Mouse (Mus musculus) lung, postnatal 0 days (tissue): Measurements from ENCODE around the gene Depdc1b. TPM values are rescaled to one million over a fixed set of nuclear protein-coding genes. Genes with fewer than 3 reads are reported as not detected.

Source experiments
- ATAC-seq: fragments of 200-750 bp; cut with Nextera tagmentation; 2 replicates; pipeline ENCODE4 v1.8.0; 2017; ENCODE audit warnings: moderate library complexity
- DNase-seq: peaks from one replicate; pipeline ENCODE4 v3.0.0-alpha.2; 2016; ENCODE audit warnings: low spot score
- H3K27ac ChIP-seq: fragments of 300-500 bp; sonication (generic); 2 replicates; pipeline ENCODE4 v1.5.1; 2014; ENCODE audit warnings: antibody characterized with exemption, mild to moderate bottlenecking, low read length, mixed read lengths
- H3K27me3 ChIP-seq: fragments of 300-500 bp; sonication (generic); replicated peaks from 2 replicates; pipeline ENCODE4 v1.6.1; 2014; ENCODE audit warnings: low read length, mixed read lengths; ENCODE audit not compliant: insufficient read depth
- H3K36me3 ChIP-seq: fragments of 300-500 bp; sonication (generic); 2 replicates; pipeline ENCODE4 v1.6.1; 2014; ENCODE audit warnings: low read length, mixed read lengths; ENCODE audit not compliant: insufficient read depth
- H3K4me1 ChIP-seq: fragments of 300-500 bp; sonication (generic); 2 replicates; pipeline ENCODE4 v1.6.1; 2014; ENCODE audit warnings: antibody characterized with exemption, low read depth, low read length, mixed read lengths; ENCODE audit not compliant: insufficient read depth
- H3K4me2 ChIP-seq: fragments of 300-500 bp; sonication (generic); replicated peaks from 2 replicates; pipeline ENCODE4 v1.6.1; 2014; ENCODE audit warnings: low read depth, mild to moderate bottlenecking, low read length, moderate library complexity, mixed read lengths
- H3K4me3 ChIP-seq: fragments of 300-500 bp; sonication (generic); 2 replicates; pipeline ENCODE4 v1.5.1; 2014; ENCODE audit warnings: low read depth, low read length
- H3K9ac ChIP-seq: fragments of 300-500 bp; sonication (generic); replicated peaks from 2 replicates; pipeline ENCODE4 v1.6.1; 2014; ENCODE audit warnings: low read depth, mild to moderate bottlenecking
- H3K9me3 ChIP-seq: fragments of 300-500 bp; sonication (generic); 2 replicates; pipeline ENCODE4 v1.6.1; 2016; ENCODE audit warnings: low read length, mixed read lengths
- CTCF ChIP-seq: IDR thresholded peaks from 2 replicates; pipeline ENCODE4 v1.5.1; 2016; ENCODE audit warnings: antibody characterized with exemption, mild to moderate bottlenecking
- EP300 ChIP-seq: IDR thresholded peaks from 2 replicates; pipeline ENCODE4 v1.6.1; 2016; ENCODE audit warnings: antibody characterized with exemption, mild to moderate bottlenecking, control low read depth
- WGBS: fragments of 180-500 bp; shearing (Covaris S2); extraction: QIAGEN DNeasy Blood & Tissue Kit; methylation state at CpG from one replicate; pipeline ENCODE4 v1.1.7; 2014; 5-methylcytosine and 5-hydroxymethylcytosine counted together
- polyA plus RNA-seq: library from polyadenylated mRNA; unstranded; fragments of >200 nt; fragmentation: Nextera tagmentation; extraction: Ambion mirVana; gene quantifications from 2 replicates; pipeline ENCODE4 v1.2.1, GENCODE M21; 2015

Depdc1b gene
- 0.70 and 1.2 TPM in 2 replicates for polyA plus RNA-seq

- DNase-seq (peak; percentile 97), ATAC-seq (peak; percentile 99)
- H3K27ac ChIP-seq: peak within 1 kb of the TSS; percentile 74
- no peaks in the 10 kb centered on the region for H3K27me3 ChIP-seq
- TF ChIP-seq EP300: peak; percentile 59; the same call in 1 of the 2 replicates
- peak; percentile 31; the same call in 1 of the 2 replicates for TF ChIP-seq CTCF
- H3K4me3 ChIP-seq: peak within 1 kb of the TSS; percentile 65
- under 1% methylated on average over 41 of the region's 48 CpGs for WGBS
- H3K4me2 ChIP-seq: peak within 1 kb of the TSS; percentile 99
- H3K9me3 ChIP-seq: no peaks in the 10 kb centered on the region
- H3K36me3 ChIP-seq: no peaks in the 10 kb centered on the region
- peak within 1 kb of the TSS; percentile 36 for H3K9ac ChIP-seq
- no peaks in the 10 kb centered on the region; the same call in 1 of the 2 replicates for H3K4me1 ChIP-seq
Measured at GRCm38 (mm10) chr13:108315702-108316486, at the start of gene Depdc1b. Depdc1b (plus strand) TSS chr13:108316332.

- Histone ChIP-seq H3K9me3 (no peaks in the 10 kb centered on the region), H3K36me3 (no peaks in the 10 kb centered on the region), H3K4me2 (no peak overlapping the region), H3K27ac (no peak overlapping the region), H3K4me3 (no peak overlapping the region), H3K9ac (no peak overlapping the region), H3K27me3 (no peaks in the 10 kb centered on the region), H3K4me1 (no peaks in the 10 kb centered on the region; the same call in 1 of the 2 replicates)
- ATAC-seq (no peak), DNase-seq (no peak)
- WGBS: 60% methylated on average over 9 of the region's 9 CpGs
- no peak for TF ChIP-seq CTCF
- TF ChIP-seq EP300: no peak
Measured at GRCm38 (mm10) chr13:108267841-108268634, 48.1 kb upstream of the Depdc1b start.

- no peak overlapping the region for H3K4me2 ChIP-seq
- H3K27ac ChIP-seq: no peak overlapping the region
- H3K4me3 ChIP-seq: no peak overlapping the region
- TF ChIP-seq EP300: no peak
- no peak for TF ChIP-seq CTCF
- no peaks in the 10 kb centered on the region; the same call in 1 of the 2 replicates for H3K4me1 ChIP-seq
- DNase-seq (no peak), ATAC-seq (no peak)
- 51% methylated on average over 7 of the region's 7 CpGs for WGBS
- H3K27me3 ChIP-seq: no peaks in the 10 kb centered on the region
- H3K36me3 ChIP-seq: no peaks in the 10 kb centered on the region
- no peaks in the 10 kb centered on the region for H3K9me3 ChIP-seq
- no peak overlapping the region for H3K9ac ChIP-seq
Measured at GRCm38 (mm10) chr13:108271458-108272148, 44.5 kb upstream of the Depdc1b start.

GRCm38 (mm10) chr13:108272332-108272731 lies 43.8 kb upstream of the Depdc1b start:
- H3K36me3 ChIP-seq: no peaks in the 10 kb centered on the region
- ATAC-seq: no peak
- no peaks in the 10 kb centered on the region; the same call in 1 of the 2 replicates for H3K4me1 ChIP-seq
- no peaks in the 10 kb centered on the region for H3K27me3 ChIP-seq
- no peak for TF ChIP-seq CTCF
- no peak for TF ChIP-seq EP300
- no peak overlapping the region for H3K4me3 ChIP-seq
- H3K9me3 ChIP-seq: no peaks in the 10 kb centered on the region
- H3K9ac ChIP-seq: no peak overlapping the region
- H3K4me2 ChIP-seq: no peak overlapping the region
- no peak overlapping the region for H3K27ac ChIP-seq
- WGBS: 54% methylated on average over 8 of the region's 8 CpGs
- no peak for DNase-seq

- no peak overlapping the region for H3K9ac ChIP-seq
- H3K4me1 ChIP-seq: no peaks in the 10 kb centered on the region; the same call in 1 of the 2 replicates
- H3K27ac ChIP-seq: no peak overlapping the region
- no peak overlapping the region for H3K4me3 ChIP-seq
- no peaks in the 10 kb centered on the region for H3K36me3 ChIP-seq
- 52% methylated on average over 15 of the region's 15 CpGs for WGBS
- no peak for DNase-seq
- no peaks in the 10 kb centered on the region for H3K27me3 ChIP-seq
- no peak overlapping the region for H3K4me2 ChIP-seq
- no peak for TF ChIP-seq EP300
- TF ChIP-seq CTCF: no peak
- H3K9me3 ChIP-seq: no peaks in the 10 kb centered on the region
- ATAC-seq: no peak
Measured at GRCm38 (mm10) chr13:108273034-108273433, 43.1 kb upstream of the Depdc1b start.
